Mouse (Mus musculus) ES-Bruce4 (cell line): ENCODE data around the gene Wdr83os.

Source experiments
- CTCF ChIP-seq: IDR thresholded peaks from one replicate; pipeline ENCODE4 v1.8.1; 2011; ENCODE audit warnings: low read depth, low read length
- POLR2A ChIP-seq: IDR thresholded peaks from one replicate; pipeline ENCODE4 v1.8.1; 2011; ENCODE audit warnings: low read length; ENCODE audit not compliant: insufficient read depth

GRCm38 (mm10) chr8:85123691-85124090 lies 43.2 kb downstream of the Wdr83os start:
- TF ChIP-seq POLR2A (no peak), CTCF (no peak)
